Mouse (Mus musculus): ENCODE data around the gene Igsf11. TPM values are rescaled to one million over a fixed set of nuclear protein-coding genes. Genes with fewer than 3 reads are reported as not detected.

Igsf11 gene
- polyA plus RNA-seq, 1 experiment from 2014 or later = 1.8 TPM

- peak; percentile 27; the same call in 1 of the 2 replicates for ATAC-seq (ENCODE audit: low FRiP score, low read depth)
These were observed 163.6 kb downstream of the Igsf11 start for GRCm38 (mm10) chr16:39056061-39056460.

DNA sequence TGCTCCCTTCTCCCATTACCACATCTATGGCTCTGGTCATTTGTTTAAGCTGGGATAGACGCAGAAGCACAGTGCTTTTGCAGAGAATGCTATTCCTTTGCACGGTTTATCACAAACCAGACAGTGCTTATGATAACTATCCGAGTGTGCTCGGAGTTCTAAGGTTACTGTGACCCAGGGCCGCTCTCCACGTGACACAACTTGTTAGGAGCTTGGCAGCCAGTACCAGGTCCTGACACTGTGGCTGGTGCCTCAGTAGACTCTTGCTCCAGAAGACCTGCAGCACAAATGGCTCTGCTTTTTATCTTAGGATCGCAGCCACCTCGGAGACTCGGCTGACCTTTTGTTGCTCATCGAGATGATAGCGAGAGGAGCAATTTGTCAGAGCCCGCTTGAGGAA lies 164.5 kb downstream of the Igsf11 start:
- no peaks in the 10 kb centered on the region for H3K9me3 ChIP-seq
- no peaks in the 10 kb centered on the region for H3K36me3 ChIP-seq
- H3K4me3 ChIP-seq = no peak overlapping the region
- WGBS = 84% methylated on average over 12 of the region's 12 CpGs
- H3K9ac ChIP-seq (replicated peaks) = no peak overlapping the region
- peaks cover 12% of the 10 kb centered on the region; the same call in 1 of the 2 replicates for H3K27me3 ChIP-seq
- no peak overlapping the region for H3K27ac ChIP-seq (replicated peaks)
- H3K4me2 ChIP-seq (replicated peaks) = no peak overlapping the region
- no peaks in the 10 kb centered on the region for H3K4me1 ChIP-seq
- ATAC-seq (ENCODE audit: low FRiP score, low read depth) = no peak

More at GRCm38 (mm10) chr16:39056061-39056460, 163.6 kb downstream of the Igsf11 start:
- Histone ChIP-seq H3K27ac (replicated peaks) (no peak overlapping the region), H3K27me3 (peaks cover 17% of the 10 kb centered on the region; the same call in 1 of the 2 replicates), H3K4me3 (no peak overlapping the region), H3K9ac (replicated peaks) (no peak overlapping the region), H3K9me3 (no peaks in the 10 kb centered on the region), H3K36me3 (no peaks in the 10 kb centered on the region), H3K4me2 (replicated peaks) (no peak overlapping the region), H3K4me1 (no peaks in the 10 kb centered on the region)
- 26% methylated on average over 6 of the region's 6 CpGs for WGBS

- Histone ChIP-seq H3K4me1 (no peaks in the 10 kb centered on the region), H3K4me3 (no peak overlapping the region), H3K4me2 (replicated peaks) (no peak overlapping the region), H3K9me3 (no peaks in the 10 kb centered on the region), H3K36me3 (no peaks in the 10 kb centered on the region), H3K27me3 (0 out of 2 replicates have a peak, but pooled peaks cover 6% of the 10 kb centered on the region), H3K27ac (replicated peaks) (no peak overlapping the region), H3K9ac (replicated peaks) (no peak overlapping the region)
- ATAC-seq (ENCODE audit: low FRiP score, low read depth) = no peak
- 100% methylated on average over 2 of the region's 2 CpGs for WGBS
These were observed 166.4 kb downstream of the Igsf11 start for GRCm38 (mm10) chr16:39058869-39059268.

DNA sequence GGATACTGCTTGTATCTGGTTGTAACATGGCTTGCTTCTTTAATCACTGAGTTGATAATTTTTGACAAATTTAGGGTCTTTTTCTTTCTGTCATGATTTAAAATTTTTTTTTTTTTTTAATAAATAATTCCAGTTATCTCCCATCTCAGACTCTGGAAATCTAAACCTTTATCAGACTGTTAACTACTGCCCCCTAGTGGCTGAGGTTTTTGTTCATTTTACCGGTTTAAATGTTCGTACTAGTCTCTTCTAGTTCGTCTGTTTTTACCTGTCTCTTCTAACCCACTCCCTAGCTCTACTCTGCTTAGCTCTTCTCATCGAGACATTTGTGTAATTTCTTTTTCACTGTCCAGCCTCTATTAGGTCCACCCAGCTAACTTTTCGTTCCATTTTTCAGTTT lies 170.1 kb downstream of the Igsf11 start:
- Histone ChIP-seq H3K36me3 (no peaks in the 10 kb centered on the region), H3K27me3 (no peaks in the 10 kb centered on the region), H3K4me1 (no peaks in the 10 kb centered on the region), H3K4me2 (replicated peaks) (no peak overlapping the region), H3K27ac (replicated peaks) (no peak overlapping the region), H3K9me3 (no peaks in the 10 kb centered on the region), H3K4me3 (no peak overlapping the region), H3K9ac (replicated peaks) (no peak overlapping the region)
- no peak for ATAC-seq (ENCODE audit: low FRiP score, low read depth)
- WGBS = 41% methylated on average over 5 of the region's 5 CpGs

GRCm38 (mm10) chr16:39065576-39065975 lies 173.1 kb downstream of the Igsf11 start:
- H3K4me2 ChIP-seq (replicated peaks) = no peak overlapping the region
- no peak overlapping the region for H3K4me3 ChIP-seq
- no peak overlapping the region for H3K27ac ChIP-seq (replicated peaks)
- H3K9ac ChIP-seq (replicated peaks) = no peak overlapping the region
- 31% methylated on average over 5 of the region's 5 CpGs for WGBS
- no peaks in the 10 kb centered on the region for H3K9me3 ChIP-seq
- no peaks in the 10 kb centered on the region for H3K4me1 ChIP-seq
- no peak for ATAC-seq (ENCODE audit: low FRiP score, low read depth)
- H3K27me3 ChIP-seq = no peaks in the 10 kb centered on the region
- H3K36me3 ChIP-seq = no peaks in the 10 kb centered on the region

- no peaks in the 10 kb centered on the region for H3K27me3 ChIP-seq
- 68% methylated on average over 3 of the region's 3 CpGs for WGBS
- no peaks in the 10 kb centered on the region for H3K36me3 ChIP-seq
- H3K4me1 ChIP-seq = 0 out of 2 replicates have a peak, but pooled peaks cover 3% of the 10 kb centered on the region
- H3K9me3 ChIP-seq = no peaks in the 10 kb centered on the region
- no peak overlapping the region for H3K9ac ChIP-seq (replicated peaks)
- no peak overlapping the region for H3K27ac ChIP-seq (replicated peaks)
- no peak overlapping the region for H3K4me2 ChIP-seq (replicated peaks)
- H3K4me3 ChIP-seq = no peak overlapping the region
- no peak for ATAC-seq (ENCODE audit: low FRiP score, low read depth)
These were observed 179.0 kb downstream of the Igsf11 start for GRCm38 (mm10) chr16:39071431-39071830.

Other genes starting within 250 kb of the Igsf11 start
- 10.5 and 11.8 TPM in 2 replicates for gene Arhgap31, start 179.4 kb upstream of the Igsf11 start, polyA plus RNA-seq (2016; fragmentation: Nextera tagmentation; extraction: Ambion mirVana)
- 24.6 and 24.7 TPM in 2 replicates for gene B4galt4, start 150.4 kb upstream of the Igsf11 start, polyA plus RNA-seq (2016; fragmentation: Nextera tagmentation; extraction: Ambion mirVana)
- gene Upk1b, start 92.3 kb upstream of the Igsf11 start, polyA plus RNA-seq (2016; fragmentation: Nextera tagmentation; extraction: Ambion mirVana) = 1.8 and 3.4 TPM in 2 replicates
- not detected in 2 replicates for gene 4930435E12Rik, start 63.9 kb upstream of the Igsf11 start, polyA plus RNA-seq (2016; fragmentation: Nextera tagmentation; extraction: Ambion mirVana)